Mouse (Mus musculus): Measurements from ENCODE around the gene Nt5c1a.

DNA sequence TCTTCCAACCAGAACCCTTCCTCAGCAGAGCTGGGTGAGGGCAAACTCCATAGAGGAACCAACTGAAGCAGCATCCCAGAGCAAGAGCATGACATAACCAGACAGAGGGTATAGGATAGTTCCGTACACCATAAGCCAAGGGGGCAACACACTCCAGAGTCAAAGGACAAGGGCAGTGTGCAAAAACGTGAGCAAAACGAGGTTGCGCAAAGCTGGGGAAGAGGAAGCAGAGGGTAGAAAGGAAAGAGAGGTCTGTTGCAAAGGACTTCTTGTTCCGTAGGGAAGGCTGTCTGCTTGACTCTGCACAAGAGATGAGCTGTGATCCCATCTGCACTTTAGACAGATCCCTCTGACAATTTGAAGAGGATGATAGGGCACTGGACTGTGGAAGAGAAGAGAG is 6.0 kb downstream of the Nt5c1a start:
- no peak for TF ChIP-seq CTCF (IDR thresholded peaks at IDR 0.05; ENCODE audit: low read depth, low read length)
- no peak for TF ChIP-seq POLR2A (IDR thresholded peaks at IDR 0.05; ENCODE audit: extremely low read depth, insufficient read depth, low read length)

Measured in liver, adult 2 months (tissue).